Mouse (Mus musculus) cortical plate, adult 2 months (tissue): Measurements from ENCODE around the gene Ano2.

Experiments used
- CTCF ChIP-seq: fragments of 200-500 bp; IDR thresholded peaks from 2 replicates; pipeline ENCODE4 v1.5.1; 2011; ENCODE audit warnings: mild to moderate bottlenecking, control low read depth, low read length; ENCODE audit not compliant: insufficient read depth; ENCODE audit errors: extremely low read depth
- POLR2A ChIP-seq: fragments of 200-500 bp; IDR thresholded peaks from 2 replicates; pipeline ENCODE4 v1.6.1; 2011; ENCODE audit warnings: mild to moderate bottlenecking, low read length, control low read depth; ENCODE audit not compliant: insufficient read depth; ENCODE audit errors: extremely low read depth

- no peak for TF ChIP-seq CTCF
- no peak for TF ChIP-seq POLR2A
Observed at GRCm38 (mm10) chr6:125973551-125973950, 283.3 kb downstream of the Ano2 start.
